Mouse (Mus musculus): Measurements from ENCODE around the gene Gm10778.

Gm10778 gene

DNA sequence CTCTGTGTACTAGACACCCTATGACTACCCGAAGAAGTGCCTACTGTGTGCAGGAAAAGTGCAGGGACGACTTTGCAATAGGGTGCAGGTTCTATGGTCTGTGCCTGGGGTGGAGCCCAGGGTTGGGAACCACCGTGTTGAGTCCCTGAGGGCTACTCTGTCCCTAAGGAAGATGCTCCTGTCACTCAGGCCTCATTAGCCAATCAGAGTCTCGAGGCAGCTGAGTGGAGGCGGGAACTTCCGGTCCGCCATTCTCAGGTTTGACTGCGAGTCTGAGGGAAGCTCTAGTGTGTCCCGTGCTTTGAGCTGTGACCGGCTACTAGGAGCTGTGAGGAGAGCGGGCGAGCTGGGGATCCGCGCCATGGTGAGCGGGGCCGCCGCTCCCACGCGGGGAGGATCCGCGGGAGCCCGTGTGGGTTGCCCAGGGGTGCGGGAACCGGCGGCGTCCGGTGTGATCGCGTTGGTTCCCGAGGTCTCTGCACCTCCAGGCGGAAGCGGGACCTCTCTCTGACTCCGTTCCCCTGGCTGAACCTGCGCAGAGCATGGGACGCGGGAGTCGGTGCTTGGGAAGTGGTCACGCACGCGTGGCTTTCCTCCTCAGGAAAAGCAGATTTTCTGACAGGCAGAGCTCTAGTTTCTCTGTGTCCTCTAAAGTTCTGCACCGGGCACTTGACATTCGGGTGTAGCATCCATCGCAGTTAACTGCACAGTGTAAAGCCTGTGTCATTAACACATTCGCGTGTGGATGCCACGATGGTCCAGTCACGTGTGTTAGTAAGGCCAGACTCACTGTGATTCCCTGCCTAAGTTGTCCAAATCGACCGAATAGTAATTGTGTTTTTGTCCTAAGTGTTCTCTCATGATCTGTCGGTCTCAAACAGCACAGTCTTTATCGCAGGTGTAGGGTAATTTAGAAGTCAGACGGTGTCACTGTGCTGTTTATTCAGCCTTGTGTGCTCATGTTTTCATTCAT is at the start of gene Gm10778:
Gm10778 (plus strand) TSS at position 257 of the 973 bp plus-strand sequence.
- peak; percentile 88 for DNase-seq (ENCODE audit: low read depth)

DNA sequence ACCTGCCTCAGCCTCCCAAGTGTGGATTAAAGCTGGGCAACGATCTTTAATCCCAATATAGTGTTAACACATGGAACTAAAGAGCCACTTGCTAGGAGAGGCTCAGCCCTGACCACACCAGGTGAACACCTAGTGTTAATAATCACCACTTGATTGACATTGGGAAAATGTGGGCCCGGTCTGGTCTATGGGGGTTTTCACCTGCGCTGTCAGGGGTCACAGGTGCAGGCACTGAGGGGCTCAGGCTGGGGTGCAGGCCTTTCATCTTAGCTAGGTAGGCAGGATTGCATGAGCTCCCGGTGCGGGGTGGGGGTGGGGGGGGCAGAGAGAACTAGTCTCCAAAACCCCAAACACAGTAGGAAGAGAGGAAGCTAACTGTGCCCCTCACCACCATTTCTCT is 49.2 kb upstream of the Gm10778 start:
- DNase-seq (ENCODE audit: low read depth) = no peak

DNA sequence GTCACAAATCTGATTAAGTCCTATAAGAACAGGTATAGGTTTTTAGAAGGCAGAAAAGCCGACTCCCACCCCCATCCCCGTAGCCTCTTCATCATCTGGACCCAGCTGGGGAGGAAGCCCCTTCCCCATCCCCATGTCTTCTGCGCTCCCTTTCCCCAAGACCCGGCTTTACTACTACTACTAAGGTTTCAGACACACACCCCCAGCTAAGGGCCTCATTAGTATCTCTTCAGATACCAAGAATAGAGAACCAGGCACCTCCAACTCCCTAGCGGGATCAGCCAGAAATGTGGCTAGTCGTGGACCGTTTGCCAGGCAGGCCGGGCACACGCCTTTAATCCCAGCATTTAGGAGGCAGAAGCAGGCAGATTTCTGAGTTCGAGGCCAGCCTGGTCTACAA is 48.8 kb upstream of the Gm10778 start:
- no peak for DNase-seq (ENCODE audit: low read depth)

DNA sequence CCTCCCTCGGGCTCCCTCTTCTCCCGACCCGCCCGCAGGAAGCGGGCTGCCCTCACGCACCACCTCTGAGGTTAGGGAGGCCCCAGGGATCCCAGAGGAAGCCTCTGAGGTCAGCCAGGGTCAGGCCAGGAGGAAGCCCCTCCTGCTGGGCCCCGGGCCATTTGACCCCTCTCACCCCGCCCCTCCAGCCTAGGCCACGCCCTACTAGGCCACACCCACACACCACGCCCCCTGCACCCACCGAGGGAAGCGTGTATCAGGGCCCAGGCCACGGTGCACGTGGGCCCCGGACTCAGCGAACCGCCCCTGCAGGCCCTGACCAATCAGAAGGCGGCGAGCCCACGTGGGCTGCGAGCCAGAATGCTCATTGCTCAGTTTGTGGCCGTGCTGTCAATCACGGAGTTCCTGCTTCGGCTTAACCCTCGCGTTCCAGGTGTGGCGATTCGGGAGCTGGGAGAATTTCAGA is 48.1 kb upstream of the Gm10778 start, which contains the start of gene Tle6:
Tle6 (minus strand) TSS at position 336 of the 466 bp plus-strand sequence.
- peak; percentile 93 for DNase-seq (ENCODE audit: low read depth)

DNA sequence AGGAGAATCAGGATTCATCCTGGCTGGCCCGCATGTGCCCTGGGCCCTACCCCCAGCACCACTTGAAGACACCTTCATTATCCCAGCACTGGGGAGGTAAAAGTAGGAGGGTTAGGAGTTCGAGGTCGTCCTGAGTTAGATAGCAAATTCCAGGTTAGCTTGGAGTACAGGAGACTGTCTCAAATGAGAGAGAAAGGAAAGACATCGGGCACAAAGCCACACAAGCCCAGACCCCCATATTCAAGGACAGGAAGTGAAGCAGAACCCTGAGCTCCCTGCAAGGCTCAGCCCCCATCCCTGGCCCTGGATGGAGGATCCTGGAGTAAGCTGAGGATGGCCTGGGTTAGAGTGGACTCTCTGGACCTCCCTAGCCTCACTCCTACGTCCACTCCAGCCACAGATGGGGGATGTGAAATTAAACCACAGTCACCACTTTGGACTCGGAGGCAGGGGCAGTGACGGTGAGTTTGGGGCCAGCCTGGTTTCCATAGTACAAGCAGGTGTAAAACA is 47.4 kb upstream of the Gm10778 start:
- DNase-seq (ENCODE audit: low read depth) = no peak

DNA sequence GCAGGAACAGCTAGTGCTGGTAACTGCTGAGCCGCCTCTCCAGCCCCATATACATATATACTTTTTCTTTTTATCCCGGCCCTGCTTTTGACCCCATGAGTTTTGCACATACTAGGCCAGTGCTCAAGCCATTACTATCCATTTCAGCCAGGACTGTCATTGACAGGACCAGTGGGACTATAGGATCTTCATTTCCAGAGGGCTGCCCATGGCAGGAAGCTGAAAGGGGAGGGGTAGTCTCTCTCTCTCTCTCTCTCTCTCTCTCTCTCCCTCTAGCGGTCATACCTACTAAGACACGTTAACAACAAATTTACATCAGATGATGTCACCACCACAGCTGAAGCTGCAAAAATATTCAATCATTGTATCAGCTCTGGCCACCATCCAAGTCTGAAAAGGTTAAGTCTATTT is 46.1 kb upstream of the Gm10778 start:
- no peak for DNase-seq (ENCODE audit: low read depth)

DNA sequence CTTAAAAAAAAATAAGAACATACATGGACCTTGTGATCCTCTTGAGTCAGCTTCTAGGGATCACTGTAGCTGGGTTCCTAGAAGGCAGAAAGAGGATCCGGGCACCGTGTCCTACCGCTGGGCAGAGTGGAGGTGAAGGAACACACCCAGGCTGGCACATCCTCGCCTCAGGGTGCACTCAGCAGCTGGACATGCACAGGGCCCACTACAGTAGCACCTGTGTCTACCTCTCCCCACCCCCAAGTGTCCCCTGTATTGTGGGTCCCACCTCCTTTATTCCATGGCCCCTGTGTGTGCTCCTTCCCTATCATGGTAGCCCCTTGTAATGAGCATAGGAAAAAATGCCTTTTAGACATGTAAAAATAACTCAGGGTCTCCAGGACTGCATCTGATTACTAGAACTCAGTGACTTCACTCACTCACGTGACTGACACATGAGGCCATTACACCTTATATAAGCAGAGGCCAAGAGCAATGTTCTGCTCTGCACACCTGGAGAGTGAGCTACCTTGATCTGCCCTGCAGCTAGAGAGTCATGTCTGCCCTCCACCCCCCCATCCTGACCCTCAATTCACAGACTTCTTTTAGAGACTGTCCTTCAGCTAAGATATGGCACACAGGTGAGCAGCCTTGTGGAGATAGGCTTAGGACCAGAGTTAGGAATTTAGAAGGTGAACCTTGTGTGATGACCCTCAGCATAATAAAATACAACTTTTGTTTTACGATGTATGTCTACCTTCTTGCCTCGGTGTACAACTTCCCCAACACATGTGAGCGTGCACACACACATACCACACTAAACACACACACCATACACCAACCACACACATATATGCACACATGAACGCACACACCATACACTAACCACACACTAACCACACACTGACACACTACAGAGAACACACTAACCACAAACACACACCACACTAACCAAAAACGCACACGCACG is 44.6 kb upstream of the Gm10778 start:
- no peak for DNase-seq (ENCODE audit: low read depth)

DNA sequence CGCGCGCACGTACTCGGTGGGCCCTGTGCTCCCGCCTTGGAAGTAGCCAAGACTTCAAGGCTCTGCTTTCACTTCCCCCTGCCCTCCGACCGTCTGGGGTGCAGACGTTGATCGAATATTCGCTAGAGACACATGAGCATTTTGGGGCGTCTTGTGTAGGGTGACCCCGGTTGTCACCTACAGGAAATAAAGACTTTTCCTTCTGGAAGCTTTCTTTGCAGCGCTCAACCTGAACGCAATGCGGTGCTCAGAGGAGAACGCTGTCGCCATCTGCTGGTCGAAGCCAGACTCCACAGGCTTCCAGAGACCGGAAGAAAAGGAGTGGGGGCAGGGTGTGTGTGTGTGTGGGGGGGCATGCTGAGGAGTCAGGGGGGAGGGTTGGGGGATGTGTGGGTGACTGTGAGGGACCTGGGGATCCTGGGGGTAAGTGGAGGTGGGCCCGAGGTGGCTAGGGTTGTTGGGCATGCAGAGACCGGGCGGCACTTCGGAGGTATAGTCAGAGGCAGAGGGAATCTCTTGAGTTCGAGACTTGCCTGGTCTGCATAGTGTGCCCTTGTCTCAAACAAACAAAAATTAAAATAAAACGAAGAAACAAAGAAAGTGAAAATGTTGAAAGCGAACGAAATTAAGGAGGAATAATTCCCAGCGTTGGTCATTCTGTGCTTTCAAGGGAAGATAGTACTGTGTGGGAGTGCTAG is 43.7 kb upstream of the Gm10778 start:
- peak; percentile 92 for DNase-seq (ENCODE audit: low read depth)

DNA sequence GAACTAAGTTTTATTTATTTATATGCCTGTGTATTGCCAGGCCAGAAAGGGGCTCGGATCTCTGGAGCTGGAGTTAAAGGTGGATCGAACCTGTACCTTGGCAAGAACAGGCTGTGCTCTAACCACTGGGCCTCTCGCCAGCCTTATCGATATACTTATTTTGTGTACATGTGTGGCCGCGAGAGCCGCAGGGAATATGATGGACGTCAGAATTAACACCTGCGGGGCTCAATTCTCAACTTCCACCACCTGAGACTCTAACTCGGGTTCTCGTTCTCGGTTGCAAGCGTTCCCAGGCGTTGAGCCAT is 43.2 kb upstream of the Gm10778 start:
- no peak for DNase-seq (ENCODE audit: low read depth)

DNA sequence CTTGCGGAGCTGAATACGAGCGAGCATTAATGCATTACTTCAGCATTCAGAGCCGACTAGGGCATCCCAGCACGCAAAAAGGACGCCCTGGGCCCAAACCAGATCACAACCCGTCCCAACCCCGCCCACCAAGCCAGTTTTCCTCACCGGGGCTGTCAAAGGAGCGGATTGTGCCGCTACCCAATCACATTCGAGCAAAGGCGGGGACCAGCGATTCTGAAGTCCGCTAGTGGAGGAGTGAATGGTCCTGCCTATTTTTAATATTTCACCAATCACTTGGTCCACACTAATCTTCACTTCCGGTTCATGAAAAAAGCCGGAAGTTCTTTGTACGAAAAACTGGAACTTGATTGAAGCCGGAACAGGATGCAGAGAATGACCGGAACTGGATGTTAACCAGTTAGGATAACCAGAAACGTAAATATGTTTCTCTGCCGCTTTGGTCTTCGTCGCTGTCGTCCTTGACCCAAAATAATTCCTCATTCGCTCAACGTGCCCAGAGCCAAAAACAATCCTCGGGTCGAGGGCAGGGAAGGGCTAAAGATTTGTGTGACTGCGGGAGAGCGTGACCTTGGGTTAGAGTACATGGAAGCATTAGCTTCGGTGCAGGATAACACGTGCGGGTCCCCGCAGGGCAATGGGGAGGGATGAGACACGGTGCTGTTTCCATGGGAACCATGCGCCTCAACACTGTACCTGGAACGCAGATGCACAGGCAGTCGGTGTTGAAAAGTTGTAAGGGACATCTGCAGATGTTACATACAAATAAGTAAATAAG is 42.7 kb upstream of the Gm10778 start, which contains the start of gene BC025920:
BC025920 (plus strand) TSS at position 297 of the 778 bp plus-strand sequence.
- peak; percentile 92 for DNase-seq (ENCODE audit: low read depth)

DNA sequence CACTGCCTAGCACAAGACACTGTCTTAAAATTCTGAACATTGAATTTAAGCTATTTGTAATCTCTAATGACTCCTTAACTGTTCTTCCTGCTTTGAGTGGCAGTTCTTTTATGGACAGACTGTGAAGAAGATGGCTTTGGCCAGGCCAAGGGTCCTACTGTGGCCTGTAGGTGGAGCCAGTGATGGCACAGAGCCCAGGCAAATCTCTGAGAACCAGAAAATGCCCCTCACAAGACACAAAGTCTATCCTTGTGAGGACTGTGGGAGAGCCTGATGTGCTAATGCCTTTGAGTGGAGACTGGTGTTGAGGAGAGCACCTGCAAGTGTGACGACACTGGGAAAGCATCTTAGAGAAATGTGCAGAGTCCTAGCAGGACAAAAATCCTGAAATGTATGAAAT is 40.6 kb upstream of the Gm10778 start:
- DNase-seq (ENCODE audit: low read depth) = no peak

DNA sequence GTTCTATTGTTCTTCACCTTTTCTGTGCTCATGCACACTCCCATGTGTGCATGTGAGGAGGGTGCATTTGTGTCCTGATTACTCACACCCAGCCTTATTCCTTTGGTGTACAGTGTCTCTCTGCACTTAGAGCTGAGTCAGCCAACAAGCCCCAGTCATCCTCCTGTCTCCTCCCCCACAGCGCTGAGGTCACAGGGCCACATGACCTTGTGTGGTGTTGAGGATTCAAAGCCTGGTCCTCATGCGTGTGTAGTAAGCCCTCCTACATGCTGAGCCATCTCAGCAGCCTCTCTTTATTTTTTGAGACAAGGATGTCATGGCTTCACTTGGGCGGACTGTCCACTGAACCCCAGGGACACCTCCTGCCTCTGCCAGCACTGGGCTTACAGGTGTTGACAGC is 36.1 kb upstream of the Gm10778 start:
- no peak for DNase-seq (ENCODE audit: low read depth)

DNA sequence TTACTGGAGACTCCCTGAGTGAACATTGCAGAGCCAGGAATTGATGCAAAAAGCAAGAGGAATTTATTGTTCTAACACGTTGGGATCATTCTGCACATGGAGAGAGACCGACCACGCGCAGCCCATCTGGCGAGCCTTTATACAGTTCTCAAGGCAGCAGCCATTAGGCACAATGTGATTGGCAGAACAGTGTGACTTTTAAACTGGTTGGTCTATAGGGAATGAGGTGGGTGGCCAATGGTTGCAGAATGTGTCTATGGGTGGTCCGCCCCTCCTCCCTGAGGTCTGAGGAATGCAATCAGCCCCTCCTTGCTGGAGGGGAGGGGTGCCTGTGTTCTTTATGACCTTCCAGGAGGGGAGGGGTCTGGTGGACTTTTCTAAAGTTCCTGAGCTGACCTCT is 33.4 kb upstream of the Gm10778 start:
- DNase-seq (ENCODE audit: low read depth) = no peak

DNA sequence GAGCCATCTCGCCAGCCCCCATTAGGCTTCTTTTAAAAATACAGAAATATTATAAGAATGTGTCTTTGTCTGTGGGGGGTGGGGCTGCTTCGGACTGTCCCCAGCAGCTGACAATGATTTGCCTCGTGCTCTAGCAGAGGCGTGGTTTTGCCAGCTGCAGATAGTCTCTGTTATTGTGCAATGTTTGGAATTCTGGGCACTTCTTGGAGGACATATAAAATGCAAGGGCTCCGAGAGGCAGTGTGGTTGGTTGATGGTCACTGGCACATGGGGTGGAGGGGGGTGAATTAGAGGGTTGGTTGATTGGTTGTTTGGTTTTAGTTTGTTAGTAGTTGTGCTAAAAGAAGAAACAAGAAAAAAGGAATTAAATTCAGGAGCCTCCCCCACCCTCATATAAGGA is 28.9 kb upstream of the Gm10778 start:
- DNase-seq (ENCODE audit: low read depth) = no peak

DNA sequence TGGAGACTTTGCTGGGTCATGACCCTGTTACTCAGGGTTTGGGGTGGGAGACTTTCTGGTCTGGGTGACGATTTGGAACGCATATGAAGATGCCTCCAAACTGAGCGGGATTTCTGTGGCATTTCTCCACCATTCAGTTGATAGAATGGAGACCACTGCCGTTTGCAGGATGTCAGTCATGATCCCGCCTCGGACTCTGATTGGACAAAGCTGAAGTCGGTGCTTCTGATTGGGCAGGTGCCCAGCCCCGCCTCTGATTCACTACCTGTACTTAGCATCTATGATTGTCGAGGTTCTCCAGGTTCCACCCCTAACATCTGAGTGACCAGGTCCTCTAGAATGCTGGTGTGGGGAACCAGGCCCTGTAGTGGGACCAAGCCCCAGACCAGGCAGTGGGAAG is 28.1 kb upstream of the Gm10778 start:
- no peak for DNase-seq (ENCODE audit: low read depth)

DNA sequence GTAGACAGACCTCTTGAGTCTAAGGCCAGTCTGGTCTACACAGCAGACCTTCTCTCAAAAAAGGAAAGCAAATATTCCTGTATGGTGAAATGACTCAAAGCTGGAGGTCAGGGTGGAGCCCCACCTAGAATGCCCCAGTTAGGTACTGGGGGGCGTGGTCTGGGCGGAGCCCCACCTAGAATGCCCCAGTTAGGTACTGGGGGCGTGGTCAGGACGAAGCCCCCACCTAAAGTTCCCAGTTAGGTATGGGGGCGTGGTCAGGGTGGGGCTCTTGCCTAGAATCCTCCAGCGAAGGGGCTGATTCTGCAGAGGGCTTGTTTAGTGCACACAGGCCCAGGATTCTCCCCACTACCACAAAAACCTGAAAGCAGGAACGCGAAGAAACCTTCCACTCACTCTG is 25.4 kb upstream of the Gm10778 start:
- no peak for DNase-seq (ENCODE audit: low read depth)

DNA sequence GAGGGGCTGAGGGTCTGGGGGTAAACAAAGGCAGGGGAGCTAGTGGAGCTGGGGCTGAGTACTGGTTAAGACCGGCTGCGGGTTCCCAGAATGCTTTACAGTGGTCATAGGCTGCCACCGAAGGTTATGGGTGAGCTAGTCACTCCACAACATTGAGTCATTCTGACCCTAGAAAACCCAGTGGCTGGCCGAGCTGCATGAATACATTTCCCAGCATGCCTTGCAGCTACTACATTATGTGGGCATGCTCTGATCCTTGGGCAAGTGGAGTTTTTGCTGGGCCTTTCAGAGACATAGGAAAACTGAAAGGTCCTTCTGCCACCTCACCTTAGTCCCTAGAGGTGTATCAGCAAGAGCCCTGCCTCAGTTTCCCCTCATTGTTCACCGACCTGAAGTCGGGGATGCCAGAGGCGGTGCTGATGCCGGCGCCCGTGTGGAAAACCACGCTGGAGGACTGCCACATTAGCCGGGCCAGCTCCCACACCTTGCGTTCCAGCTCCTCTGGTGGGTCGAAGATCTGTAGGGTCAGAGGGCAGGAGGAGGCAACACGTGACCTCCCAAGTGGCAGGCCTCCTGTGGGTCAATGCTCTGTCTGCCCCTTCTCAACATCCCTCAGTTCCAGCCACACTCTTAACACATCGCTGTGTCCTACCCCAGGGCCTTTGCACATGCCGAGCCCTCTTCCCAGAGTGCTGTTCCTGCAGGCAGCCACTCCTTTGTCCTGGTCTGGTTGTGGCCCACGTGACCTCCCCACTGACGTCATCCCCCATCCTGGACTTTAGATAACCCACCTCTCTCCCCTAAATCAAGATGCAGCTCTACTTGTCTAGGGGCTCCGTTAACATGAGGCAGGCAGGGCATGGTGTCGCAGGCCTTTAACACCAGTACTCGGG is 22.5 kb upstream of the Gm10778 start:
- no peak for DNase-seq (ENCODE audit: low read depth)

DNA sequence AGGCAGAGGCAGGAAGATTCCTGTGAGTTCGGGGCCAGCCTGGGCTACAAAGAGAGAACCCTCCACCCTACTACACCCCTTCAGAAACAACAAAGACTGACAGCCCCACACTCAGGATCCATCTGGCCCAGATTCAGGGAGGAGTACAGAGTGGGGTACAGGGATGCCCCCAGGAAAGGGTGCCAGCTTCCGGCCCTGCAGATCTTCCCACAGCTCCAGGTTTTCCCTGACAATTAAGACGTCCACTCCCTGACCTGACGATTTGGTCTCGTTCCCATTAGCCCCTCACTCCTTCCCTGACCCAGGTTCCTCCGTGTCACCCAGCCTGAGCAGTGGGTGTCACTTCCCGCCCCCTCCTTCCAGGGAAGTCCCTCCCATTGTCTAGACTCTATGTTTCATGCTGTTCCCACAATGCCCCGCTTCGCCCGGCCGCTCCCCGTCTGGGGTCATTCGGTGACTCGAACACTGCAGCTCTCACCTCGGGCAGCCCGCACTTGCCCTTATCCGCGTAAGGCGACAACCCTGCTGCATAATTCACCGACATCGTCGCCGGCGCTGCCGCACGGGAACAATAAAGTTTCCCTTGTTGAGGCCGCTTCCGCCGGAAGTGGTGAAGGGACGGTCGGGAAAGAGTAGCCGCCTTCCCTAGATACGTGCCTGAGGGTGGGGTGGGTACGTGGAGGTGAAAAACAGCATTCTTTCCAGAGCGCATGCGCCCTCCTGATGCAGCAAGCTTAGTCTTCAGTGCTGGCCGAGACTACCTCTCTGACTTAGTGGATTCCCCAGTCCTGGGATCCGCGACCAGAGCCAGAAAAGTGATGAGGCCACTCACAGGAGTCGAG is 21.6 kb upstream of the Gm10778 start, which contains the start of gene Sirt6:
Sirt6 (minus strand) TSS at position 804 of the 842 bp plus-strand sequence.
- DNase-seq (ENCODE audit: low read depth) = peak; percentile 89

DNA sequence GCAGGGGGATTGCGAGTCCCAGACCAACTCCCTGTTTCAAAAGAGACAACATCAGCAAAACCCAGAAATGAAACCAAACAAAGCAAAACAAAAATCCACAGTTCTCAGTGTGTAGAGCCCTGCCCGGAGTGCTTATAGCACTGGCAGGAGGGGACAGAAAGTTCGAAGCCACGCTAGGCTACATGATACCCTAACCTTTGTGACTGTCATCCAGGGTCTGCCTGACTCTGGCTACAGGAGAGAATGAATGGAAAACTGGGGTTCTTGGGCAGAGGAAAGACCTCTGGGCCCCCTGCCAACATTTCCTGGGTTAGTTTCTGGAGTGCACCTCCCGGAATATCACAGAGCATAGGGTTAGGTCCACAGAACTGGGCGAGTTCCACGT is 21.0 kb upstream of the Gm10778 start:
- no peak for DNase-seq (ENCODE audit: low read depth)
